Mouse (Mus musculus) neural tube, embryonic 12.5 days (tissue): ENCODE measurements around the gene Sst. TPM values are rescaled to one million over a fixed set of nuclear protein-coding genes. Genes with fewer than 3 reads are reported as not detected.
"Not testable (repeated sequence)": the region's sequence is repeated elsewhere in the genome, so short reads cannot be mapped to it uniquely, and the experiment has no call there.

ENCODE experiments used
- ATAC-seq: fragments of 200-750 bp; cut with Nextera tagmentation; 2 replicates; pipeline ENCODE4 v1.8.0; 2017; ENCODE audit warnings: low read depth, mild to moderate bottlenecking, moderate TSS enrichment, moderate library complexity; ENCODE audit not compliant: low FRiP score
- H3K27ac ChIP-seq: fragments of 300-500 bp; sonication (generic); 2 replicates; pipeline ENCODE4 v1.5.1; 2016
- H3K27me3 ChIP-seq: fragments of 300-500 bp; sonication (generic); replicated peaks from 2 replicates; pipeline ENCODE4 v1.6.1; 2016; ENCODE audit warnings: mild to moderate bottlenecking
- H3K36me3 ChIP-seq: fragments of 300-500 bp; sonication (generic); 2 replicates; pipeline ENCODE4 v1.6.1; 2016; ENCODE audit warnings: mild to moderate bottlenecking
- H3K4me1 ChIP-seq: fragments of 300-500 bp; sonication (generic); 2 replicates; pipeline ENCODE4 v1.6.1; 2016
- H3K4me2 ChIP-seq: fragments of 300-500 bp; sonication (generic); replicated peaks from 2 replicates; pipeline ENCODE4 v1.6.1; 2016; ENCODE audit warnings: mild to moderate bottlenecking
- H3K4me3 ChIP-seq: fragments of 300-500 bp; sonication (generic); 2 replicates; pipeline ENCODE4 v1.5.1; 2016
- H3K9ac ChIP-seq: fragments of 300-500 bp; sonication (generic); 2 replicates; pipeline ENCODE4 v1.6.1; 2016; ENCODE audit warnings: mild to moderate bottlenecking
- H3K9me3 ChIP-seq: fragments of 300-500 bp; sonication (generic); 2 replicates; pipeline ENCODE4 v1.6.1; 2016; ENCODE audit warnings: mild to moderate bottlenecking
- WGBS: fragments of 180-500 bp; shearing (Covaris S2); methylation state at CpG from one replicate; pipeline ENCODE4 v1.1.7; 2016; 5-methylcytosine and 5-hydroxymethylcytosine counted together
- polyA plus RNA-seq: library from polyadenylated mRNA; unstranded; fragments of >200 nt; fragmentation: Nextera tagmentation; extraction: Ambion mirVana; gene quantifications from 2 replicates; pipeline ENCODE4 v1.2.1, GENCODE M21; 2016

Sst gene
- polyA plus RNA-seq, 1 experiment from 2014 or later = 140 TPM

GRCm38 (mm10) chr16:23908076-23909014 lies 17.6 kb upstream of the Sst start:
- not testable (repeated sequence) for H3K27ac ChIP-seq, H3K4me3 ChIP-seq, H3K9me3 ChIP-seq, ATAC-seq, H3K4me1 ChIP-seq, H3K27me3 ChIP-seq, H3K4me2 ChIP-seq, H3K36me3 ChIP-seq, H3K9ac ChIP-seq
- 88% methylated on average over 9 of the region's 9 CpGs for WGBS

- 85% methylated on average over 3 of the region's 3 CpGs for WGBS
- H3K4me1 ChIP-seq, H3K27me3 ChIP-seq, H3K4me2 ChIP-seq, H3K9me3 ChIP-seq, H3K27ac ChIP-seq, H3K36me3 ChIP-seq, ATAC-seq, H3K4me3 ChIP-seq, H3K9ac ChIP-seq: not testable (repeated sequence)
These were observed 15.8 kb upstream of the Sst start for GRCm38 (mm10) chr16:23906586-23906985.

- no peaks in the 10 kb centered on the region for H3K36me3 ChIP-seq
- no peak for ATAC-seq
- no peak overlapping the region for H3K4me2 ChIP-seq
- H3K4me3 ChIP-seq = no peak overlapping the region
- H3K9me3 ChIP-seq = no peaks in the 10 kb centered on the region
- 0 out of 2 replicates have a peak, but pooled peaks cover 4% of the 10 kb centered on the region for H3K27me3 ChIP-seq
- peaks cover 10% of the 10 kb centered on the region; the same call in 1 of the 2 replicates for H3K4me1 ChIP-seq
- H3K27ac ChIP-seq = no peak overlapping the region
- WGBS = 92% methylated on average over 7 of the region's 7 CpGs
- H3K9ac ChIP-seq = no peak overlapping the region
These were observed 10.7 kb upstream of the Sst start for GRCm38 (mm10) chr16:23901411-23901810.

GRCm38 (mm10) chr16:23900061-23900460 lies 9.3 kb upstream of the Sst start:
- no peak overlapping the region for H3K9ac ChIP-seq
- no peak overlapping the region for H3K27ac ChIP-seq
- no peaks in the 10 kb centered on the region for H3K36me3 ChIP-seq
- WGBS = 85% methylated on average over 4 of the region's 4 CpGs
- ATAC-seq = no peak
- H3K27me3 ChIP-seq = 0 out of 2 replicates have a peak, but pooled peaks cover 4% of the 10 kb centered on the region
- H3K9me3 ChIP-seq = no peaks in the 10 kb centered on the region
- H3K4me2 ChIP-seq = no peak overlapping the region
- H3K4me3 ChIP-seq = no peak overlapping the region
- peaks cover 10% of the 10 kb centered on the region; the same call in 1 of the 2 replicates for H3K4me1 ChIP-seq

GRCm38 (mm10) chr16:23898840-23899239 lies 8.1 kb upstream of the Sst start:
- peaks cover 10% of the 10 kb centered on the region; the same call in 1 of the 2 replicates for H3K4me1 ChIP-seq
- H3K4me3 ChIP-seq = no peak overlapping the region
- H3K9ac ChIP-seq = no peak overlapping the region
- peak; percentile 88 for ATAC-seq
- no peak overlapping the region for H3K27ac ChIP-seq
- H3K27me3 ChIP-seq = 0 out of 2 replicates have a peak, but pooled peaks cover 4% of the 10 kb centered on the region
- H3K36me3 ChIP-seq = no peaks in the 10 kb centered on the region
- H3K9me3 ChIP-seq = no peaks in the 10 kb centered on the region
- peak overlapping the region; percentile 55 for H3K4me2 ChIP-seq
- 13% methylated on average over 12 of the region's 12 CpGs for WGBS

- H3K27ac ChIP-seq = no peak overlapping the region
- H3K9ac ChIP-seq = no peak overlapping the region
- ATAC-seq = peak; percentile 96
- H3K36me3 ChIP-seq = no peaks in the 10 kb centered on the region
- peaks cover 10% of the 10 kb centered on the region; the same call in 1 of the 2 replicates for H3K4me1 ChIP-seq
- H3K9me3 ChIP-seq = no peaks in the 10 kb centered on the region
- WGBS = 9% methylated on average over 15 of the region's 15 CpGs
- 0 out of 2 replicates have a peak, but pooled peaks cover 4% of the 10 kb centered on the region for H3K27me3 ChIP-seq
- H3K4me2 ChIP-seq = peak overlapping the region; percentile 55
- no peak overlapping the region for H3K4me3 ChIP-seq
These were observed 7.3 kb upstream of the Sst start for GRCm38 (mm10) chr16:23897984-23898586.

GRCm38 (mm10) chr16:23897486-23897885 lies 6.7 kb upstream of the Sst start:
- H3K36me3 ChIP-seq = no peaks in the 10 kb centered on the region
- H3K9me3 ChIP-seq = no peaks in the 10 kb centered on the region
- no peak overlapping the region for H3K9ac ChIP-seq
- no peak overlapping the region for H3K27ac ChIP-seq
- peaks cover 7% of the 10 kb centered on the region; the same call in 1 of the 2 replicates for H3K27me3 ChIP-seq
- H3K4me2 ChIP-seq = peak overlapping the region; percentile 55
- peak; percentile 7; the same call in 1 of the 2 replicates for ATAC-seq
- H3K4me3 ChIP-seq = no peak overlapping the region
- 68% methylated on average over 5 of the region's 5 CpGs for WGBS
- H3K4me1 ChIP-seq = peaks cover 10% of the 10 kb centered on the region; the same call in 1 of the 2 replicates

- ATAC-seq = no peak
- Histone ChIP-seq H3K27ac (no peak overlapping the region), H3K9me3 (no peaks in the 10 kb centered on the region), H3K4me3 (no peak overlapping the region), H3K4me1 (peaks cover 15% of the 10 kb centered on the region), H3K9ac (no peak overlapping the region), H3K36me3 (no peaks in the 10 kb centered on the region), H3K27me3 (peaks cover 29% of the 10 kb centered on the region), H3K4me2 (no peak overlapping the region)
- 88% methylated on average over 3 of the region's 3 CpGs for WGBS
These were observed 4.4 kb upstream of the Sst start for GRCm38 (mm10) chr16:23895135-23895534.

GRCm38 (mm10) chr16:23890151-23890550 lies 607 bp downstream of the Sst start:
- Histone ChIP-seq H3K4me3 (peak overlapping the region; percentile 23), H3K36me3 (no peaks in the 10 kb centered on the region), H3K4me1 (peaks cover 16% of the 10 kb centered on the region), H3K27me3 (peaks cover 27% of the 10 kb centered on the region), H3K9ac (no peak overlapping the region), H3K9me3 (no peaks in the 10 kb centered on the region), H3K4me2 (peak overlapping the region; percentile 55), H3K27ac (no peak overlapping the region)
- WGBS = 7% methylated on average over 9 of the region's 9 CpGs
- no peak for ATAC-seq

- H3K36me3 ChIP-seq = no peaks in the 10 kb centered on the region
- peaks cover 16% of the 10 kb centered on the region for H3K4me1 ChIP-seq
- H3K4me2 ChIP-seq = no peak overlapping the region
- H3K4me3 ChIP-seq = no peak overlapping the region
- no peaks in the 10 kb centered on the region for H3K9me3 ChIP-seq
- H3K27ac ChIP-seq = no peak overlapping the region
- no peak overlapping the region for H3K9ac ChIP-seq
- H3K27me3 ChIP-seq = peaks cover 27% of the 10 kb centered on the region
- 43% methylated on average over 10 of the region's 10 CpGs for WGBS
- ATAC-seq = peak; percentile 62; the same call in 1 of the 2 replicates
These were observed 2.7 kb downstream of the Sst start for GRCm38 (mm10) chr16:23887910-23888579.

GRCm38 (mm10) chr16:23885098-23885497 lies 5.7 kb downstream of the Sst start:
- H3K36me3 ChIP-seq = no peaks in the 10 kb centered on the region
- H3K4me2 ChIP-seq = no peak overlapping the region
- H3K27ac ChIP-seq = no peak overlapping the region
- peaks cover 2% of the 10 kb centered on the region; the same call in 1 of the 2 replicates for H3K27me3 ChIP-seq
- no peaks in the 10 kb centered on the region for H3K9me3 ChIP-seq
- H3K4me1 ChIP-seq = peaks cover 11% of the 10 kb centered on the region; the same call in 1 of the 2 replicates
- WGBS = 70% methylated on average over 12 of the region's 12 CpGs
- H3K9ac ChIP-seq = no peak overlapping the region
- H3K4me3 ChIP-seq = no peak overlapping the region
- no peak for ATAC-seq

GRCm38 (mm10) chr16:23855242-23855641 lies 35.5 kb downstream of the Sst start:
- no peaks in the 10 kb centered on the region for H3K9me3 ChIP-seq
- 71% methylated on average over 1 of the region's 1 CpGs for WGBS

More at GRCm38 (mm10) chr16:23855242-23855641, 35.5 kb downstream of the Sst start:
- no peak overlapping the region for H3K9ac ChIP-seq
- H3K4me3 ChIP-seq = no peak overlapping the region
- no peaks in the 10 kb centered on the region for H3K4me1 ChIP-seq
- no peak overlapping the region for H3K27ac ChIP-seq
- H3K36me3 ChIP-seq = no peaks in the 10 kb centered on the region
- H3K27me3 ChIP-seq = no peaks in the 10 kb centered on the region
- no peak overlapping the region for H3K4me2 ChIP-seq
- ATAC-seq = no peak
